Mouse (Mus musculus): Measurements from ENCODE around the gene Il34.
A peak's percentile ranks its signal among the peaks of the same experiment; 100 is the strongest.

The Il34 gene

GRCm38 (mm10) chr8:110805669-110806068 lies at the start of gene Il34:
TSS of gene Il34 (minus strand) at chr8:110805924.
- H3K36me3 ChIP-seq (ENCODE audit: control insufficient read depth, insufficient read depth, low read length, poor library complexity, severe bottlenecking): peaks cover under 1% of the 10 kb centered on the region; the same call in 1 of the 2 replicates
- no peak for DNase-seq (ENCODE audit: low read depth, low spot score)
- no peaks in the 10 kb centered on the region for H3K27me3 ChIP-seq (ENCODE audit: control insufficient read depth, insufficient read depth, low read length, poor library complexity, severe bottlenecking)

GRCm38 (mm10) chr8:110851186-110851585 lies 45.5 kb upstream of the Il34 start:
- no peak for DNase-seq (ENCODE audit: low read depth, low spot score)
- Histone ChIP-seq H3K36me3 (ENCODE audit: control insufficient read depth, insufficient read depth, low read length, poor library complexity, severe bottlenecking) (peaks cover 28% of the 10 kb centered on the region), H3K27me3 (ENCODE audit: control insufficient read depth, insufficient read depth, low read length, poor library complexity, severe bottlenecking) (no peaks in the 10 kb centered on the region)

- peak; percentile 6 for DNase-seq (ENCODE audit: low read depth, low spot score)
- peaks cover 19% of the 10 kb centered on the region for H3K36me3 ChIP-seq (ENCODE audit: control insufficient read depth, insufficient read depth, low read length, poor library complexity, severe bottlenecking)
Observed at GRCm38 (mm10) chr8:110847645-110848495, 42.1 kb upstream of the Il34 start.

GRCm38 (mm10) chr8:110847171-110847549 lies 41.4 kb upstream of the Il34 start:
- DNase-seq (ENCODE audit: low read depth, low spot score): no peak
- H3K36me3 ChIP-seq (ENCODE audit: control insufficient read depth, insufficient read depth, low read length, poor library complexity, severe bottlenecking): peaks cover 16% of the 10 kb centered on the region
- no peaks in the 10 kb centered on the region for H3K27me3 ChIP-seq (ENCODE audit: control insufficient read depth, insufficient read depth, low read length, poor library complexity, severe bottlenecking)

More at GRCm38 (mm10) chr8:110847645-110848495, 42.1 kb upstream of the Il34 start:
- no peaks in the 10 kb centered on the region for H3K27me3 ChIP-seq (ENCODE audit: control insufficient read depth, insufficient read depth, low read length, poor library complexity, severe bottlenecking)

- DNase-seq (ENCODE audit: low read depth, low spot score): peak; percentile 92
- Histone ChIP-seq H3K36me3 (ENCODE audit: control insufficient read depth, insufficient read depth, low read length, poor library complexity, severe bottlenecking) (peaks cover 17% of the 10 kb centered on the region), H3K27me3 (ENCODE audit: control insufficient read depth, insufficient read depth, low read length, poor library complexity, severe bottlenecking) (no peaks in the 10 kb centered on the region)
Observed at GRCm38 (mm10) chr8:110846405-110847170, 40.9 kb upstream of the Il34 start, which contains the start of the genes Cog4 and Sf3b3. TSS of gene Cog4 (plus strand) at chr8:110846600. TSS of gene Sf3b3 (minus strand) at chr8:110846787.

GRCm38 (mm10) chr8:110845821-110846404 lies 40.2 kb upstream of the Il34 start:
- Histone ChIP-seq H3K27me3 (ENCODE audit: control insufficient read depth, insufficient read depth, low read length, poor library complexity, severe bottlenecking) (no peaks in the 10 kb centered on the region), H3K36me3 (ENCODE audit: control insufficient read depth, insufficient read depth, low read length, poor library complexity, severe bottlenecking) (peaks cover 12% of the 10 kb centered on the region)
- DNase-seq (ENCODE audit: low read depth, low spot score): peak; percentile 21

GRCm38 (mm10) chr8:110844941-110845340 lies 39.2 kb upstream of the Il34 start:
- no peak for DNase-seq (ENCODE audit: low read depth, low spot score)
- no peaks in the 10 kb centered on the region for H3K27me3 ChIP-seq (ENCODE audit: control insufficient read depth, insufficient read depth, low read length, poor library complexity, severe bottlenecking)
- peaks cover 10% of the 10 kb centered on the region for H3K36me3 ChIP-seq (ENCODE audit: control insufficient read depth, insufficient read depth, low read length, poor library complexity, severe bottlenecking)

GRCm38 (mm10) chr8:110843207-110843606 lies 37.5 kb upstream of the Il34 start:
- DNase-seq (ENCODE audit: low read depth, low spot score): no peak
- Histone ChIP-seq H3K36me3 (ENCODE audit: control insufficient read depth, insufficient read depth, low read length, poor library complexity, severe bottlenecking) (peaks cover 21% of the 10 kb centered on the region), H3K27me3 (ENCODE audit: control insufficient read depth, insufficient read depth, low read length, poor library complexity, severe bottlenecking) (no peaks in the 10 kb centered on the region)

- no peak for DNase-seq (ENCODE audit: low read depth, low spot score)
- Histone ChIP-seq H3K36me3 (ENCODE audit: control insufficient read depth, insufficient read depth, low read length, poor library complexity, severe bottlenecking) (peaks cover 23% of the 10 kb centered on the region), H3K27me3 (ENCODE audit: control insufficient read depth, insufficient read depth, low read length, poor library complexity, severe bottlenecking) (no peaks in the 10 kb centered on the region)
Observed at GRCm38 (mm10) chr8:110842012-110842574, 36.4 kb upstream of the Il34 start.

- Histone ChIP-seq H3K36me3 (ENCODE audit: control insufficient read depth, insufficient read depth, low read length, poor library complexity, severe bottlenecking) (peaks cover 40% of the 10 kb centered on the region; the same call in 1 of the 2 replicates), H3K27me3 (ENCODE audit: control insufficient read depth, insufficient read depth, low read length, poor library complexity, severe bottlenecking) (no peaks in the 10 kb centered on the region)
- DNase-seq (ENCODE audit: low read depth, low spot score): no peak
Observed at GRCm38 (mm10) chr8:110831956-110832355, 26.2 kb upstream of the Il34 start.

GRCm38 (mm10) chr8:110828511-110828910 lies 22.8 kb upstream of the Il34 start:
- H3K27me3 ChIP-seq (ENCODE audit: control insufficient read depth, insufficient read depth, low read length, poor library complexity, severe bottlenecking): no peaks in the 10 kb centered on the region
- no peak for DNase-seq (ENCODE audit: low read depth, low spot score)

GRCm38 (mm10) chr8:110824861-110825260 lies 19.1 kb upstream of the Il34 start:
- DNase-seq (ENCODE audit: low read depth, low spot score): no peak
- peaks cover 45% of the 10 kb centered on the region for H3K36me3 ChIP-seq (ENCODE audit: control insufficient read depth, insufficient read depth, low read length, poor library complexity, severe bottlenecking)
- H3K27me3 ChIP-seq (ENCODE audit: control insufficient read depth, insufficient read depth, low read length, poor library complexity, severe bottlenecking): no peaks in the 10 kb centered on the region

More at GRCm38 (mm10) chr8:110828511-110828910, 22.8 kb upstream of the Il34 start:
- H3K36me3 ChIP-seq (ENCODE audit: control insufficient read depth, insufficient read depth, low read length, poor library complexity, severe bottlenecking): peaks cover 44% of the 10 kb centered on the region

GRCm38 (mm10) chr8:110821960-110822359 lies 16.2 kb upstream of the Il34 start:
- no peak for DNase-seq (ENCODE audit: low read depth, low spot score)
- peaks cover 41% of the 10 kb centered on the region for H3K36me3 ChIP-seq (ENCODE audit: control insufficient read depth, insufficient read depth, low read length, poor library complexity, severe bottlenecking)
- no peaks in the 10 kb centered on the region for H3K27me3 ChIP-seq (ENCODE audit: control insufficient read depth, insufficient read depth, low read length, poor library complexity, severe bottlenecking)

- DNase-seq (ENCODE audit: low read depth, low spot score): no peak
- H3K36me3 ChIP-seq (ENCODE audit: control insufficient read depth, insufficient read depth, low read length, poor library complexity, severe bottlenecking): peaks cover 41% of the 10 kb centered on the region
- H3K27me3 ChIP-seq (ENCODE audit: control insufficient read depth, insufficient read depth, low read length, poor library complexity, severe bottlenecking): no peaks in the 10 kb centered on the region
Observed at GRCm38 (mm10) chr8:110820257-110820656, 14.5 kb upstream of the Il34 start.

All from splenic B cell, adult 2 months (primary cell).